Mouse (Mus musculus) retina, postnatal 1 day (tissue): ENCODE data around the gene Slc30a10.

ENCODE experiments used
- DNase-seq: peaks from one replicate; pipeline ENCODE4 v3.0.0-alpha.2; 2012

The Slc30a10 gene

GRCm38 (mm10) chr1:185454575-185454954 lies at the start of gene Slc30a10:
Slc30a10 (plus strand) TSS chr1:185454848.
- peak; percentile 90 for DNase-seq

GRCm38 (mm10) chr1:185405921-185406320 lies 48.7 kb upstream of the Slc30a10 start:
- DNase-seq = no peak

GRCm38 (mm10) chr1:185409831-185410230 lies 44.8 kb upstream of the Slc30a10 start:
- peak; percentile 45 for DNase-seq

DNA sequence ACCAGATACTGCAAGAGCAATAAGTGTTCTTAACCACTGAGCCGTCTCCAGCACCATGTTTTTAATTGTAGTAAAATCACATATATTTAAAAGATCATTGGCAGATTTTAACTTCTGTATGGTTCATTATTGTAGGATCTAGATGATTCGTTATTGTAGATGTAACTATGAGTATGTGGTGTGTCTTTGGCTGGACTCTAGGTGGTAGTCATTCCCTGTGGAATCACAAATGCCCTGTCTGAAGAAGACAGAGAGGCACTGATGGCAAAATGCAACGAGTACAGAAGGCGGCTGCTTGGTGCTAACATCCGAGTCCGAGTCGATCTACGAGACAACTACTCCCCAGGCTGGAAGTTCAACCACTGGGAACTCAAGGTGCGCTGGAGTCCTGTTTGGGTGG lies 36.6 kb upstream of the Slc30a10 start:
- peak; percentile 43 for DNase-seq

DNA sequence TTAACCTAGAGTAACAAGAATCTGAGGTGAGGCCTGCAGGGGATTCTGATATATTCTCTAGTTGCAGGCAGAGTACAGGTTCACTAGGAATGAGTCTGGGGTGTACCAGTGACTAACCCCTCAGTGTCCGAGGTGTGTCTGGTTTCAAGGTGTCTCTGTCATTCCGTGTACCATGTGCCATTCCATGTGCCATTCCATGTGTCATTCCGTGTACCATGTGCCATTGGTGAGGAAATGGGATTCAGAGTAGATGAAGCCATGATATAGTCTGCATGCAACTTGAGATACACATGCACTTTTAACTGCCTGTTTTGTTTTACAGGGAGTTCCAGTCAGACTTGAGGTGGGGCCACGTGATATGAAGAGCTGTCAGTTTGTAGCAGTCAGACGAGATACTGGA lies 34.8 kb upstream of the Slc30a10 start:
- DNase-seq = no peak

DNA sequence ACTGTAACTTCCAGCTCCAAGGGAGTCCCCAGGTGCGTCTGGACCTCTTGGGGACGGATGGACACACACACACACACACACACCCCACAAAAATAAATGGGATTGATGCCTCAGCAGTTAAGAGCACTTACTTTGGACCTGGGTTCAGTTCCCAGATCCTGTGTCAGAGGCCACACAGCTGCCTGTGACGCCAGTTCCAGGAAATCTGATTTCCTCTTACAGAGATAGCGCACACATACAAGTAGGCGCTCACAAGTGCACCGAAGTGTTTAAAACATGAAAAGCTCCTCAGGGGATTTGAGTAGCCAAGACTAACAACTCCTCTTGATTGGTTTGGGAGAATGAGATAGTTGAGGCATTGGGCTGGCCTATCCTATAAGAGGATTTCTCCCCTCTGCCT lies 33.9 kb upstream of the Slc30a10 start:
- no peak for DNase-seq

- DNase-seq = no peak
These were observed 28.1 kb upstream of the Slc30a10 start for GRCm38 (mm10) chr1:185426583-185426982.

DNA sequence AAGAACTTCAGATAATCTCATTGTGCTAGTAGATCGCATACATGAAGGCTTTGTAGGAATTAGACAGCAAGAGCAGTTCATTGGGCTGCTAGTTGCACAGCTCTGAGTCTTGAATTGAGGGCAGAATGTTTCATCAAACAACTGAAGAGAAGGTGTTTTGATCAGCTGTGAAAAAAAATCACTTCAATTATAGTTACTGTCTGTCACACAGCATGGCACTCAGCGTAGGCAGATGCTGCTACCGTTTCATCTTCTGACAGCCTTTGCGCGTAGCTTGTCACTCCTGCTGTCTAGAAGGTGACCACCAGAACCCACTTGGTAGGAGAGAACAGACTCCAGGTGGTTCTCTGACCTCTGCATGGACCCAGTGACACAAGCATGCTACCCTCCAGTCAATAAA lies 24.2 kb upstream of the Slc30a10 start:
- no peak for DNase-seq

- DNase-seq = no peak
These were observed 23.2 kb upstream of the Slc30a10 start for GRCm38 (mm10) chr1:185431245-185431997.

DNA sequence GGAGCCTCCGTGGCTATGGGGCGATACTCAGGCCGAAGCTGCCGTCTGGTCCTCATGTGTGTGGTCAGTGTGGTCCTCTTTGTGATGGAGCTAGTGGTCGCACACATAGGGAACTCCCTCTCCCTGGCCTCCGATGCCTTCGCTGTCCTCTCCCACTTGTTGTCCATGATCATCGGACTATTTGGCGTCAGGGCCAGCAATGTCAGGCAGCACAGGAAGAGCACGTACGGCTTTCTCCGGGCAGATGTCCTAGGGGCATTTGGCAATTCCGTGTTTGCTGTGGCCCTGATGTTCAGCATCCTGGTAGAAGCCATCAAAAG lies 22.7 kb upstream of the Slc30a10 start:
- DNase-seq = no peak

GRCm38 (mm10) chr1:185433112-185433511 lies 21.5 kb upstream of the Slc30a10 start:
- no peak for DNase-seq

- peak; percentile 89 for DNase-seq
These were observed 15.6 kb upstream of the Slc30a10 start for GRCm38 (mm10) chr1:185438841-185439580.

GRCm38 (mm10) chr1:185441703-185442472 lies 12.8 kb upstream of the Slc30a10 start:
- DNase-seq = peak; percentile 94

GRCm38 (mm10) chr1:185448936-185449335 lies 5.7 kb upstream of the Slc30a10 start:
- no peak for DNase-seq

- DNase-seq = no peak
These were observed 4.9 kb upstream of the Slc30a10 start for GRCm38 (mm10) chr1:185449727-185450126.

GRCm38 (mm10) chr1:185451077-185451476 lies 3.6 kb upstream of the Slc30a10 start:
- no peak for DNase-seq

- no peak for DNase-seq
These were observed 3.2 kb upstream of the Slc30a10 start for GRCm38 (mm10) chr1:185451495-185451894.

- no peak for DNase-seq
These were observed 2.2 kb upstream of the Slc30a10 start for GRCm38 (mm10) chr1:185452461-185452860.

- DNase-seq = no peak
These were observed 504 bp upstream of the Slc30a10 start for GRCm38 (mm10) chr1:185454144-185454543.

- DNase-seq = no peak
These were observed 480 bp downstream of the Slc30a10 start for GRCm38 (mm10) chr1:185454955-185455701.

- DNase-seq = no peak
These were observed 1.7 kb downstream of the Slc30a10 start for GRCm38 (mm10) chr1:185456327-185456726.

- no peak for DNase-seq
These were observed 5.4 kb downstream of the Slc30a10 start for GRCm38 (mm10) chr1:185460096-185460495.

DNA sequence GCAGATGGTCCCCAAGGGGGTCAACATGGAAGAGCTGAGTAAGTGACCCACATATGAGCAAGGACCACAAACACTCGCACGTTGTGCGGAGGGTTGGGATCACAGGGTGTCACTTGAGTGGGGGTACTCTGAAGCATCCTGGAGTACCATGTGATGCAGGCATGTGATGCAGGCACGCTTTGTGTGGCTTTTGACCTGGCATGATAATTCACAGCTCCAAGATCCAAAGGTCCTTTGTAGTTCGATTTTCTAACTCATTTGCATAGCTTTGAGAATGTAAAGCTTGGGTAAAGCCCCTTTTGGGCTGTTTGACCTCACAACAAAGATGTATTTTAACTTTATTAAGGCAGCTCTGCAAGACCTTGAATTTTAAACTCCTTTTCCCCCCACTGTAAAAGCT lies 8.2 kb downstream of the Slc30a10 start:
- no peak for DNase-seq
